Mouse (Mus musculus) left cerebral cortex, adult 2 months (tissue): ENCODE data around the gene Taf15. TPM values are rescaled to one million over a fixed set of nuclear protein-coding genes. Genes with fewer than 3 reads are reported as not detected.

ENCODE experiments used
- DNase-seq, 2 experiments: peaks; one replicate each; pipeline ENCODE4 v3.0.0; 2021 to 2022; ENCODE audit warnings: low spot score in 2 of 2, mixed read lengths in 1 of 2; ENCODE audit errors: extremely low spot score in 1 of 2
- H3K27ac ChIP-seq: fragments of 200-600 bp; 2 replicates; pipeline ENCODE4 v1.8.1; 2022
- H3K4me3 ChIP-seq: fragments of 200-600 bp; 2 replicates; pipeline ENCODE4 v1.8.1; 2022
- CTCF ChIP-seq: fragments of 200-600 bp; IDR thresholded peaks from 2 replicates; pipeline ENCODE4 v1.8.1; 2022; ENCODE audit warnings: antibody characterized with exemption, mild to moderate bottlenecking, moderate library complexity
- intact Hi-C: fragments of 180-260 bp; cut with DNase I; formaldehyde crosslinking; loops from one replicate; pipeline ENCODE4 v1.15.1; 2025
- total RNA-seq, 2 experiments: library from RNA; stranded (reverse); gene quantifications; 2 replicates each; pipeline ENCODE4 v1.2.3; 2021

Gene Taf15
- total RNA-seq, 2 experiments from 2014 or later = 71.9 to 74.1 TPM

DNA sequence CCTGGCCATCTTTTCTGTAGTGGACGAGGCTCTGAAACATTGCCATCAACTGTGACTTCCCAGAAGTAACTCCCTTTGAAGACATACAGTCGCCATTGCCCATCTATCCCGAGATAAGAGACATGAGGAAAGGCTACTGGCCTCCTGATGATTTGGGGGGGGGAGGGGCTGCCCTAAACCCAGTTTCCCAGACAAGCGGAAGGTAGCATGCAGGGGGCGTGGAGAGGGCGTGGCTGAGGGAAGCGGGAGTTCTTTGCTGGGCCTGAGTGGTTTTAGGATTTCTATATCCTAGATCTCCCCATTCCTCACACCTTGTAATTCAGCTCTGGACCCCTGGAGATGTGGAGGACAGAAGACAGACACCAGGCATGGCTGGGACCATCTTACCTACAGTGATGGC lies 29.1 kb upstream of the Taf15 start:
- intact Hi-C loops = loop anchor here (1.0 to 10.0 kb wide), 2 partner anchors 28 to 191 kb away; no protein-coding TSS in a partner anchor
- no peak overlapping the region for H3K4me3 ChIP-seq
- TF ChIP-seq CTCF = no peak

DNA sequence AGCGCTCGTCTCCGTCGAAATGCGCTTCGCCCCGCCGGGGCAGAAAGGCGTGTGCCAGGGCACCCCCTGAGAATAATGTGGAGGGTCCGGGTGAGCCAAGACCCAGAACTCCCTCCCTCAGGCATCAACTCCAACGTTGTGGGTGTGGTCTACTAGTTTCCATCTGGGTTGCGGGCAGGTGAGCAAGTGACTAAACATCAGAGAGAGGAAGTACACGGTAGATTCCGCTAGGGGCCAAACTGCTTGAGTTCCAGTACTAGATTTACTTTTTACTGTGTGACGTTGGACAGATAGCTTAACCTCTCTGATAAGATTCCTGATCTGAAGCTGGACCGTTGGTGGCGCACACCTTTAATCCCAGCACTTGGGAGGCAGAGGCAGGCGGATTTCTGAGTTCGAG lies 27.9 kb upstream of the Taf15 start:
- Histone ChIP-seq H3K4me3 (0 out of 2 replicates have a peak overlapping the region, but pooled peaks have one; percentile 9), H3K27ac (no peak overlapping the region)
- no peak for DNase-seq
- intact Hi-C loops = loop anchor here (10.0 kb wide), 1 partner anchor 190 kb away; no protein-coding TSS in a partner anchor
- TF ChIP-seq CTCF = no peak; the same call in 1 of the 2 replicates

More for the DNA sequence above, 29.1 kb upstream of the Taf15 start:
- H3K27ac ChIP-seq = no peak overlapping the region
- no peak for DNase-seq

DNA sequence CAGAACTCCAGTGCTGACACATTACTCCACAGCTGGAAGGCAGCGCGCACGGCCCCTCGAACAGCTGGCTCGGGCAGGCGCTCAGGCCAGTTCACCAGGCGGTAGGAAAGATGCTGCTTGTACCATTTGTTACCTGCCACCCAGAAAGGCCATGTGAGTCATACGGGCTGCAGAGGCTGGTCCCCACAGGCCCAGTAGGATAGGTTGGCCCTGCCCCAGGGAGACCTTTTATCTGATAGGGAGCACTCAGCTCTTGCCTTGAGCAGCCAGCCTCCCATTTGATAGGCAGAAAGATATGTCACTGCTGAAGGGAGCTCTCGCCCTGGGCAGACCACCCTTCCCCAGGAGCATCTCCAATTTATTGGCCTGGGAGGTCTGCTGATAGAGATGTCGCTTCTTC lies 25.3 kb upstream of the Taf15 start:
- no peak overlapping the region for H3K4me3 ChIP-seq
- TF ChIP-seq CTCF = no peak
- no peak for DNase-seq
- no peak overlapping the region for H3K27ac ChIP-seq
- intact Hi-C loops = loop anchor here (10.0 kb wide), 1 partner anchor 187 kb away; no protein-coding TSS in a partner anchor

DNA sequence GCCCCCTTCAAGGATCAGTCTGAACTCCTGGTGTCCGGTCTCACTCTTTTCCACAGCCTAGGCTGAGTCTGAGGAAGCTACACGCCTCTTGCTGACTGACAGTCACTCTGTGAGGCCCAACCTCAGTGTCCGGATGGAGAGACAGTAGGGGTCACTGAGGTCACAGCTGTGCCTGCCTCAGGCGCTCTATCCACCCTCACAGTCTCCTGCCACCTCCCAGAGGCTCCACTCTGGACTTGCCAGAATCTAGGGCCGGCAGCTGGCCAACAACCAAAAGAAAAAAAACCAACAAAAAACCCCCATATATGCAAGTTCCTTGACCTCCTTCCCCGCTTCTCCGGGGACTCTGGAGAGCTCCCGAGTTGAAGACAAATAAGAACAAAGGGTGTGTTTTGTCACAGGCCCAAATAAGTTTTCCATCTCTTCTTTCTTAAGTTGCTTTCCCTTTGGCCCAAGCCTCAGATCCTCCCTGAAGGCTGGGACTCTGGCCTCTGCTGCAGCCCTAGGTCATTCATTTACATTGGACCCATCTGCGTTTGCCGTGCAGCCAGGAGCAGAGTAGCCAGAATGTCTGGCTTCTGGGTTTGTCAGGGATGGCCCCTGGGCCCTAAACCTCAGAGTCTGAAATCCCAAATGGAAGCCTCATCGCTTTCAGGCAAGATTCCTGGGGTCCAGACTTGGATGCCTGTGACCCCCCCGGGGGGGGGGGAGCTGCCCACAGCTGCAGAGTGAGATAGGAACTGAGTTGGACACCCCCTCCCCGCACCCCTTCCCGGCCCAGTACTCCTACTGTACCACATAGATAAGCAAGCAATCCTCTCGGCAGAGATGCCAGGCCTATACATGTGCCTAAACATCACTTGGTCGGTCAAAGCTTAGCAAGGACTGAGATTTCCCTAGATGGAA lies 24.6 kb upstream of the Taf15 start:
- DNase-seq = no peak
- TF ChIP-seq CTCF = no peak
- no peak overlapping the region for H3K27ac ChIP-seq
- intact Hi-C loops = loop anchor here (10.0 kb wide), 1 partner anchor 187 kb away; no protein-coding TSS in a partner anchor
- no peak overlapping the region for H3K4me3 ChIP-seq

DNA sequence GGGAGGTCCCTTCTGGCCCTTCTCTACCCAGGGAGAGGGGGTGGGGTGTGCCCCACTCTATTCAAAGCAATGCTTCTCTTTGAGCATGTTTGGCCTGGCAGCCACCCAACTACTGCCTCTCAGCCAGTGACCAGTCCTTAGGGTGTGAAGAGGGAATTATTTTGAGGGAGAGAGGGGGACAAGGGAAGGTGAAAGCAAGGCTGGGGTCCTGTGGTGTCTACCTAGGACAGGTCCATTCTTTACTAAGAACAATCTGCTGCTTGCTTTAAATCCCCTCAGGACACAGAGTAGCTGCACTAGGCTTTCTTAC lies 24.0 kb upstream of the Taf15 start:
- Histone ChIP-seq H3K4me3 (no peak overlapping the region), H3K27ac (no peak overlapping the region)
- no peak for TF ChIP-seq CTCF
- intact Hi-C loops = loop anchor here (10.0 kb wide), 1 partner anchor 186 kb away; no protein-coding TSS in a partner anchor
- DNase-seq = no peak

DNA sequence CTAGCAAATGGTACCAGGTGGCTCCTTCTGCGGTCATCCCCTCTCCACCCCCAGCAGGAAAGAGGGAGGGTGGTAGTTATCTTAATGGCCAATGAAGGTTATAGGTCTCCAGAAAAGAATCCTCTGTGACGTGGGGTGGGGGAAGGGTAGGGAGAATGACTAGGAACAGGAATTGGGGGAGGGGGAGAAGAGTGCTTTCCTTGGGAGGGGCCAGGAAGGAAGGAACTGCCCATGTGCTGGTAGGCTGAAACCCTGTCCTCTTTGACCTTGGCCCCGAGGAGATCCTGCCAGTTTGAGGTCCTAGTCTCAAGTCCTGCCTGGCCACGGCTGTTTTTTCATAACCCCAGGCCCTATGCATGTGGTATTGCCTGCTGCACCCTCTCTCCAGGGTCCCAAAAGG lies 23.6 kb upstream of the Taf15 start:
- no peak for TF ChIP-seq CTCF
- intact Hi-C loops = loop anchor here (10.0 kb wide), 1 partner anchor 186 kb away; no protein-coding TSS in a partner anchor
- Histone ChIP-seq H3K27ac (no peak overlapping the region), H3K4me3 (no peak overlapping the region)
- DNase-seq = no peak

DNA sequence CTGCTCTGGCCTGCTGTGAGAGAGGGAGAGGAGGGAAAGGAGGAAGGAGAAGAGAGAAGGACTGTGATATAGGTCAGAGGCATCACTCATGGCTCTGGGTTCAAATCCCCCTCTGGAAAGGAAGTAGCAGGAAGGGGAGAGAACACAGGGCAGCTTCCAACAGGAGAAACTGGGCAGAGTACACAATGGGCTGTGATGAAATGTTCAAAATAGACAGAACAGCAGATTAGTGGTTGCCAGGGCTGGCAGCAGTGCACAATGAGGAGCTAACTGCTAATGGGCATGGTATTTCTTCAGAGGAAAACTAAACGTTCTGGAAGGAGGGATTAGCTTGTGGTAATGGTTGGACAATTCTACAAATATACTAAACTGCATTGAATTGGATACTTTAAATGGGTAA lies 22.3 kb upstream of the Taf15 start:
- no peak for TF ChIP-seq CTCF
- intact Hi-C loops = no loop called here
- DNase-seq = no peak

DNA sequence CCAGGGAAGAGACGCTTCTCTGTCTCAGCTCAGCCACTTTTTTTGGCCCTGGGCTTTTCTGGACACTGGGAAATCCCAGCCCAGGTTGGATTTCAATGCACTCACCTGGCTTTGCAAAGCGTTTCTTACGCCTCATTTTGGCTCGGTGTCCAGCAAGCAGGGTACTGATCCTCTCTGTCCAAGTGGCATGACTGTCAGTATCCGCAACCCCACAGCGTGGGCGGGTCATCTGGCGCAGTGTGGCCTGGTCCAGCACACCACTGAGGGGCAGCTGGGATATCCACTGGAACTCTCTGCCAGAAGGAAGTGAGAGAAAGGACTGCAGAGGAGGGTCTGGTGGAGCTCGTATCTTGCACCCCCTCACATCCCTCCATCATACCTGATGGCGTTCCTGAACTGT lies 21.6 kb upstream of the Taf15 start:
- no peak for TF ChIP-seq CTCF
- intact Hi-C loops = no loop called here
- no peak for DNase-seq
- Histone ChIP-seq H3K4me3 (no peak overlapping the region), H3K27ac (no peak overlapping the region)

More for the DNA sequence above, 22.3 kb upstream of the Taf15 start:
- H3K4me3 ChIP-seq = no peak overlapping the region
- H3K27ac ChIP-seq = no peak overlapping the region

DNA sequence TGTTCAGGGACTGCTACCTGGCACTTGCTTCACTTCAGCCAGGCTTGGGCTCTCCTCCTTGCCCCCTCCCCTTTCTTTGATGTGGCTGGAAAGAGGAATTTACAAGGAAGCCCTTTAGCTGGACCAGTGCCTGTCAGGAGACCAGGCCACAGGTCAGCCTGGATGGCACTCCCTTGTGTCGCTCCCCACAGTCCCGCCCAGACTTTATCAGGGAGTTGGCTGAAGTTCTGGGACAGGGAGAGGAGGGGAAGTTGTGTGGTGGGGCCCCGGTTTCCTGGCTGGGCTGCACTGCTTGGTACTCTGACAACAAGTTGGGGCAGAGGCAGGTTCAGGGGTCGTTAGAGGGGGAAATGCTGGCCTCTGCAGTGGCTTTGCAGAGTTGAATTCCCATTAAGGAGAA lies 18.3 kb upstream of the Taf15 start:
- no peak overlapping the region for H3K4me3 ChIP-seq
- DNase-seq = no peak
- H3K27ac ChIP-seq = no peak overlapping the region
- intact Hi-C loops = no loop called here
- no peak for TF ChIP-seq CTCF

DNA sequence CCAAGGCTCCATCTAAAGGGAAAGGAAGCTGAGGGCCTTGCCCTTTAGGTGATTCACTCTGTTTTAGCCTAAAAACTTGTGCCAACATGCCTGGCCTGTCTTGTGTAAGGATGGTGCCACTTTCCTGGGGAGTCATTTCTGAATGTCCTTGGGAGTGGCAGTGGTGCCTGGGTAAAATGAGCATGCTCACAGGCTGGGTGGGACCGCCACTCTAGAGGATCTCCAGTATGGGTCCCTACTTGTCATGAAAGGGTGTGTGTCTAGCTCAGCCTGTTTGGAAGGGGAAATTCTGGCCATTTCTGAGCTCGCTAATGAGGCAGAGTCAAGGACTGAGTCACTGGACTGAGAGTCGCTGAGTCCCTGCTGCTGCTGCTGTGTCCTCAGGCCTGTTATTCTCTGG lies 17.3 kb upstream of the Taf15 start:
- TF ChIP-seq CTCF = no peak
- intact Hi-C loops = no loop called here
- no peak overlapping the region for H3K4me3 ChIP-seq
- no peak overlapping the region for H3K27ac ChIP-seq
- no peak for DNase-seq

DNA sequence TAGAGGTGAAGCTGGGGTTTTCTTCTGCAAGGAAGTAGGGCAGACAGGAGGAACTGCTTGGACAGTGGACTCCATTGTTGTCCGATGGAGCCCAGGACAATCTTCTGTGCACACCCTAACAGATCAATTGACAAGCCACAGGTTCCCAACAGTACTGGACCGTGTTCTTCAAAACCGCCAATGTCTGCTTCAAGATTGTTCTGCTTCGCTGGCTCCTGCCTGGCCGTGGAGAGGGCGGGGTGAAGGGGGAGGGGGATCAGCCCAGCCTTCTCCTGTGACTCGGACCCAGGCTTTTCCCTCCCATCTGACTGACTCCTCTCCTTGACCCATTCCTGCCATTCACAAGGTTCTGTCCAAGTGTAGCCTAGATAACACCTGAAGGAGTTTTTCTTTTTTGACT lies 15.6 kb upstream of the Taf15 start:
- intact Hi-C loops = no loop called here
- no peak for TF ChIP-seq CTCF
- H3K27ac ChIP-seq = no peak overlapping the region

DNA sequence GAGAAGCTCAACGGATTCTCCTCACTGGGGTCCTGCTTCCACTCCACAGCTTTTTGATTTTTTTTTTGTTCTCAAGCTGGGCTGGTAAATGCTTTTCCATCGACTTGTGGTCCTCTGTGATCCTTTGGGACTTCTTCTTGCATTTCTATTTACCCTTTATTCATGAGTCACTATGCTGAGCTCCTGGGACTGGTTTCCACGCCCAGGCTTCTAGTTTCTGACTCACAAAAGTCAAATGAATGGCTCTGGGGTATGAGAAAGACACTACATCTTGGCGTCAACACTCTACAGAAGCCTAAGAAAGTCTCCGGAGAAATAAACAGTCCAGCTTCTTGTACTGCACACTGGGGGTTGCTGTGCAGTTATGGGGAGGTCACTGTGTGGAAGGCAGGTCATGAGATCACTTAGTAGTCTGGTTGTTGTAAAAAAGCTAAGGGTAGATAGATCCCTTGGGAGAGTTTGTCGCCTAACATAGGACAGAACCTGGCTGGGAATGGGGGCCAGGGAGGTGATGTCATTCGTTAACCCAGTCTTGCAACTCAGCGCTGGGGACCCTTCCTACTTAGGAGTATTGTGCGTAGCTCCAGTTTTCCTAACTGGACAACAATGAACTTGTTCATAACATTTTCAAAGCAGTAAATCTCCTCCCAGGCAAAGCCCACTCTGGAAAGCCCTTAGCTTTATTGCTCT lies 14.8 kb upstream of the Taf15 start:
- intact Hi-C loops = no loop called here
- no peak for TF ChIP-seq CTCF
- no peak for DNase-seq
- Histone ChIP-seq H3K4me3 (no peak overlapping the region), H3K27ac (no peak overlapping the region)

More for the DNA sequence above, 15.6 kb upstream of the Taf15 start:
- DNase-seq = no peak
- no peak overlapping the region for H3K4me3 ChIP-seq
